Mouse (Mus musculus) hindbrain, embryonic 15.5 days (tissue): Measurements from ENCODE around the gene Pde2a. TPM values are rescaled to one million over a fixed set of nuclear protein-coding genes. Genes with fewer than 3 reads are reported as not detected.

Experiments
- ATAC-seq: fragments of 200-750 bp; cut with Nextera tagmentation; 2 replicates; pipeline ENCODE4 v1.8.0; 2017; ENCODE audit warnings: low read depth, moderate number of reproducible peaks, moderate TSS enrichment; ENCODE audit not compliant: low FRiP score
- H3K27ac ChIP-seq: fragments of 300-500 bp; sonication (generic); replicated peaks from 2 replicates; pipeline ENCODE4 v1.5.1; 2015; ENCODE audit warnings: mild to moderate bottlenecking, inconsistent platforms
- H3K27me3 ChIP-seq: fragments of 300-500 bp; sonication (generic); 2 replicates; pipeline ENCODE4 v1.6.1; 2015; ENCODE audit warnings: control low read depth, inconsistent platforms
- H3K36me3 ChIP-seq: fragments of 300-500 bp; sonication (generic); 2 replicates; pipeline ENCODE4 v1.6.1; 2015; ENCODE audit warnings: control low read depth, inconsistent platforms
- H3K4me1 ChIP-seq: fragments of 300-500 bp; sonication (generic); replicated peaks from 2 replicates; pipeline ENCODE4 v1.6.1; 2015; ENCODE audit warnings: control low read depth, inconsistent platforms
- H3K4me2 ChIP-seq: fragments of 300-500 bp; sonication (generic); 2 replicates; pipeline ENCODE4 v1.6.1; 2015; ENCODE audit warnings: moderate library complexity, mild to moderate bottlenecking, inconsistent platforms
- H3K4me3 ChIP-seq: fragments of 300-500 bp; sonication (generic); 2 replicates; pipeline ENCODE4 v1.5.1; 2015; ENCODE audit warnings: mild to moderate bottlenecking, inconsistent platforms
- H3K9ac ChIP-seq: fragments of 300-500 bp; sonication (generic); 2 replicates; pipeline ENCODE4 v1.6.1; 2015; ENCODE audit warnings: inconsistent platforms
- H3K9me3 ChIP-seq: fragments of 300-500 bp; sonication (generic); 2 replicates; pipeline ENCODE4 v1.6.1; 2016; ENCODE audit warnings: control low read depth, inconsistent platforms
- whole genome bisulfite sequencing: fragments of 180-500 bp; shearing (Covaris S2); methylation state at CpG from one replicate; pipeline ENCODE4 v1.1.7; 2015; 5-methylcytosine and 5-hydroxymethylcytosine counted together
- polyA plus RNA-seq: library from polyadenylated mRNA; unstranded; fragments of >200 nt; fragmentation: Nextera tagmentation; extraction: Ambion mirVana; gene quantifications from 2 replicates; pipeline ENCODE4 v1.2.1, GENCODE M21; 2015

The Pde2a gene
- polyA plus RNA-seq, 1 experiment from 2014 or later, result 34.8 TPM

DNA sequence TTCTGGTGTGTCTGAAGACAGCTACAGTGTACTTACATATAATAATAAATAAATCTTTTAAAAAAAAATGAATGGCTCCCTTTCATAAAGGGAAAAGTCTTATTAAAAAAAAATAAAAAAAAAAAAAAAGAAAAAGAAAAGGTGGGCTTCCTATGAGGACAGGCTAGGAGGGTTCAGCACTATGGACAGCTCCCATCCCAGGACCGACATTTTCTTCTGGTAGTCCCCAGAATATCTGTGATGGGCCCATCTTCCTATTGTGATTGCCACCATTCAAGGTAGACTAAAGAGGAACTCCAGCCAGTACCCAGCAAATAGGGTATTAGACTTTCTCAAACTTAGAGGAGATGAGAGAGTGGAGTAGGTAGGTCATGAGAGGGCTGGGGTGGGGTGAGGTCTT, 16.4 kb downstream of the Pde2a start:
- Histone ChIP-seq H3K27me3 (no peaks in the 10 kb centered on the region), H3K4me2 (no peak overlapping the region), H3K9ac (no peak overlapping the region), H3K9me3 (no peaks in the 10 kb centered on the region), H3K27ac (no peak overlapping the region), H3K36me3 (no peaks in the 10 kb centered on the region), H3K4me3 (no peak overlapping the region), H3K4me1 (peaks cover 6% of the 10 kb centered on the region; the same call in 1 of the 2 replicates)
- 22% methylated on average over 1 of the region's 1 CpGs for WGBS
- no peak for ATAC-seq

GRCm38 (mm10) chr7:101443093-101443492, 21.6 kb downstream of the Pde2a start:
- no peaks in the 10 kb centered on the region for H3K27me3 ChIP-seq
- 0 out of 2 replicates have a peak, but pooled peaks have one; percentile 21 for ATAC-seq
- H3K27ac ChIP-seq, result 0 out of 2 replicates have a peak overlapping the region, but pooled peaks have one; percentile 21
- no peaks in the 10 kb centered on the region for H3K9me3 ChIP-seq
- H3K4me3 ChIP-seq, result no peak overlapping the region
- no peak overlapping the region for H3K9ac ChIP-seq
- H3K4me1 ChIP-seq, result peaks cover 13% of the 10 kb centered on the region; the same call in 1 of the 2 replicates
- no peaks in the 10 kb centered on the region for H3K36me3 ChIP-seq
- WGBS, result 58% methylated on average over 10 of the region's 10 CpGs
- no peak overlapping the region for H3K4me2 ChIP-seq

DNA sequence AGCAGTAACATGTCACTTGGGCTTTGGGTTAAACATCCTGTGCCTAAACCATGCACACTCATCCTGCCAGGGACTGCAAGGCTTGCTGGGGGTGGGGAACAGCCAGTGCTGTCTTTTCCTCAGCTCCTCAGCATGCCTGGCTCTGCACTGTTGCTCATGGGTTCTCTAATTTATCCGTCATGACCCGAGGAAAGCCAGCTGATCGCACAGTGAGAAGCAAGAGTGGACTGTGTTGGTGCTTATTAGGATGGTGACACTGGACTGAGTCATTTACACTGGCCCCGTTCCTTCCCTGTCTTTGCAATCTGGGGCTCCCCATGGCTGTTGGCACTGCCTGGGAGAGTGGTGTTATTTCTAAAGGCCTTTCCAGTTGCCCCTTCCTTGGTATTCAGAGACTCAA, 22.7 kb downstream of the Pde2a start:
- Histone ChIP-seq H3K4me3 (no peak overlapping the region), H3K27me3 (no peaks in the 10 kb centered on the region), H3K4me2 (no peak overlapping the region), H3K36me3 (no peaks in the 10 kb centered on the region), H3K9me3 (no peaks in the 10 kb centered on the region), H3K27ac (no peak overlapping the region), H3K4me1 (peaks cover 13% of the 10 kb centered on the region; the same call in 1 of the 2 replicates), H3K9ac (no peak overlapping the region)
- no peak for ATAC-seq
- WGBS, result 71% methylated on average over 4 of the region's 4 CpGs

DNA sequence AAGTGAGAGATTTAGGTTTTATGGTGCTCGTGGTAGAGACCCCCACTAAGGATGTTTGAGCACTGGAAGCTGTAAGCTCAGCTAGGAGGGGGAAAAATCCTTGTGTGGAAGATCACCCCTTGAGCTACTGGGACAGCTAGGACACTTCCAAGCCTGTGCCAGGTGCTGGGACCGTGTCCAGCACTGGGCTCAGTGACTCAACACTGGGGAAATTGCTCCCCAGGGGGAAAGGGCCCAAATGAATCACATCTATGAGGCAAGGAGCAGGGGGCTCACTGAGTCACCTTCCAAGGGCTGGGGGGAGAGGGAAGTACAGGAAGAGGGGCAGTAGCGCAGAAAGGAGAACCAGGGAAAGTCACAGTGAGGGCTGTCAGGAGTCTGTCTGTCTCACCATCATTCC, 28.4 kb downstream of the Pde2a start:
- ATAC-seq, result no peak
- 46% methylated on average over 3 of the region's 3 CpGs for WGBS
- Histone ChIP-seq H3K4me1 (peaks cover 16% of the 10 kb centered on the region), H3K27ac (no peak overlapping the region), H3K36me3 (no peaks in the 10 kb centered on the region), H3K4me2 (no peak overlapping the region), H3K9me3 (no peaks in the 10 kb centered on the region), H3K27me3 (peaks cover 9% of the 10 kb centered on the region; the same call in 1 of the 2 replicates), H3K9ac (no peak overlapping the region), H3K4me3 (no peak overlapping the region)

DNA sequence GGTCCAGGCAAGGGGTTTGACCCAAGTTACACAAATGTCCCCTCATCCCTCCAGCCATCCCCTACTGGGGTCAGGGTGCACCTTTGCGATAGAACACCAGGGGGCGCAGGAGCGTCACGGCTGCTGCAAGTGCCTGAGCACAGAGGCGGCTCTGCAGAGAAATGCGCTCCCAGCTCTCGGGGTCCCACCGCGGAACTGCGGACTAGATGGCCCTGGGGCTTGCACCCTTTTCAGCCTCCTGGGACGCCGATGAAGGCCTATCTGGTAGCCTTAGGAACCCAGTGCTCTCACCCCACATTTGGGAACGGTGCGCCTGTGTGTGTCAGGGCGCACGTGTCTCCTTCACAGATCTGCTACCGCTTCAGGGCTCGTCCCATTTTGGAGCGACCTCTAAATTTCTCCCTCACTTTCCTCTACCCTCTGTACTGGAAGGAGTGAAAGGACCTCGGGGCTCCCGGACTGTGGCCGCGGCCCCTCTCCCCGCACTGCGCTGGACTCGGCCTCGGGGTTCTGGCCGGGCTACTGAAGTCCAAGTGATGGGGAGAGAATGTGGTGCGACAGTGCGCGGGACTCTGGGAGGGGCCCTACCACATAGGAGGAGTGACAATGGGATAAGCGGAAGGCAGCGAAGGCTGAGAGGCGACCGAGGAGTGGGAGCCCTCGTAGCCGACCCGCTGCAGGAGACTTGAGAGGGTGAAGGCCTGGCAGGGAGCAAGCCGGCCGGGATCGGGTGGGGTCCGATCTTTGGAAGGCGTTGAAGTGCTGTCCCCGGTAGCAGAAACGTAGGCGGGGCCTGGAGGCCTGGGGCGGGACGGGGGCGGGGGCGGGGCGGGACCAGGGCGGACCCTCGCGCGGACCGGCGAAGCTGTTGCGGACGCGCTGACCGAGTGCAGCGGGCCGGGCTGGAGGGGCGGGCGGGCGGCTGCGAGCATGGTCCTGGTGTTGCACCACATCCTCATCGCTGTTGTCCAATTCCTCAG, 29.2 kb downstream of the Pde2a start:
- H3K27ac ChIP-seq, result no peak overlapping the region
- WGBS, result under 1% methylated on average over 61 of the region's 68 CpGs
- ATAC-seq, result peak; percentile 78
- peaks cover 9% of the 10 kb centered on the region; the same call in 1 of the 2 replicates for H3K27me3 ChIP-seq
- H3K36me3 ChIP-seq, result no peaks in the 10 kb centered on the region
- peak overlapping the region; percentile 55 for H3K9ac ChIP-seq
- H3K4me1 ChIP-seq, result peaks cover 25% of the 10 kb centered on the region
- peak overlapping the region; percentile 55 for H3K4me3 ChIP-seq
- H3K4me2 ChIP-seq, result peak overlapping the region; percentile 100
- no peaks in the 10 kb centered on the region for H3K9me3 ChIP-seq

DNA sequence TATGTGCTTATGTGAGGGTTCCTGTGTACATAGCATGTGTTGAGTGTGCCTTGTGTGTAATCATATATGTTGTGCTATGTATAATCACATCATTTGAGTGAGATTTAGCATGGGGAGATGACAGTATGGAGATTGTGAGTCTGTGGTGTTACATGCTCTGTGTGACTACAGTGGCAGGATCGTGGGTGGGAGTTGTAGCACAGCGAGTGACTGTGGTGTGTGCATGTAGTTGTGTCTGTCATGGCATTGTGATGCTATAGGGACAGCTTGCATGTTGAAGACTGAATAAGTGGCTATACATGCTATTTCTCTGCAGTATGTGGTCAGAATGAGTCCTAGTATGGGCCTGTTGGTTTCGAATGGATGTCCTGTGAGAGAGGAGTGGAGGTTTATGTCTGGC, 31.2 kb downstream of the Pde2a start:
- no peaks in the 10 kb centered on the region for H3K9me3 ChIP-seq
- no peak for ATAC-seq
- peak overlapping the region; percentile 100 for H3K4me2 ChIP-seq
- peaks cover 43% of the 10 kb centered on the region for H3K4me1 ChIP-seq
- H3K4me3 ChIP-seq, result peak overlapping the region; percentile 55
- no peak overlapping the region for H3K27ac ChIP-seq
- WGBS, result 89% methylated on average over 3 of the region's 3 CpGs
- peaks cover 9% of the 10 kb centered on the region; the same call in 1 of the 2 replicates for H3K27me3 ChIP-seq
- no peaks in the 10 kb centered on the region for H3K36me3 ChIP-seq
- no peak overlapping the region for H3K9ac ChIP-seq

GRCm38 (mm10) chr7:101453296-101453695, 31.8 kb downstream of the Pde2a start:
- no peak for ATAC-seq
- Histone ChIP-seq H3K4me3 (peak overlapping the region; percentile 55; the same call in 1 of the 2 replicates), H3K27ac (no peak overlapping the region), H3K4me2 (peak overlapping the region; percentile 100), H3K9me3 (no peaks in the 10 kb centered on the region), H3K27me3 (peaks cover 9% of the 10 kb centered on the region; the same call in 1 of the 2 replicates), H3K36me3 (no peaks in the 10 kb centered on the region), H3K9ac (no peak overlapping the region), H3K4me1 (peaks cover 45% of the 10 kb centered on the region)
- 91% methylated on average over 3 of the region's 3 CpGs for WGBS

GRCm38 (mm10) chr7:101453725-101454124, 32.2 kb downstream of the Pde2a start:
- Histone ChIP-seq H3K36me3 (no peaks in the 10 kb centered on the region), H3K9ac (no peak overlapping the region), H3K4me3 (no peak overlapping the region), H3K27me3 (peaks cover 9% of the 10 kb centered on the region; the same call in 1 of the 2 replicates), H3K9me3 (no peaks in the 10 kb centered on the region), H3K4me2 (peak overlapping the region; percentile 100), H3K4me1 (peaks cover 47% of the 10 kb centered on the region), H3K27ac (no peak overlapping the region)
- ATAC-seq, result no peak
- WGBS, result 21% methylated on average over 8 of the region's 8 CpGs

GRCm38 (mm10) chr7:101454479-101454878, 33.0 kb downstream of the Pde2a start:
- Histone ChIP-seq H3K4me2 (no peak overlapping the region), H3K27ac (no peak overlapping the region), H3K4me1 (peaks cover 50% of the 10 kb centered on the region), H3K36me3 (no peaks in the 10 kb centered on the region), H3K9ac (no peak overlapping the region), H3K9me3 (no peaks in the 10 kb centered on the region), H3K27me3 (peaks cover 9% of the 10 kb centered on the region; the same call in 1 of the 2 replicates), H3K4me3 (no peak overlapping the region)
- ATAC-seq, result no peak
- 85% methylated on average over 9 of the region's 9 CpGs for WGBS

DNA sequence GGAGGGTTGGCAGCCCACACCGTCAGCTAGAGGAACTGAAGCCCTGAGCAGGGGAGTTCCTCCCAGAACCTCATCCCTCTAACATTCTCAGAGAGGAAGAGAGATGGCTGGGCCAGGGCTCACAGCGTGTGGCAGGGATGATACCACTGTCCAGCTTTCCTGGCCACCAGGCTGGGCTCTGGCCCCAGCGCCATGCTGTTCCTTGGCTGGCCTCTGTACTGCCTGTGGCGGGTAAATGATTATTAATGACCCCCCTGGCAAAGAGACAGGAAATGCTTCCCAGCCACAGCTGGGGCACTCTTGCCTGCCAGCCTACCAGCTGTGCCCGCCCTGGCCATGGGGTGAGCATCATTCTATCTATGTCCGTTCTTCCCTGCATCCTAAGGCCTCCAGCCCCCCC, 33.6 kb downstream of the Pde2a start:
- H3K36me3 ChIP-seq, result no peaks in the 10 kb centered on the region
- peaks cover 9% of the 10 kb centered on the region; the same call in 1 of the 2 replicates for H3K27me3 ChIP-seq
- H3K9ac ChIP-seq, result no peak overlapping the region
- H3K9me3 ChIP-seq, result no peaks in the 10 kb centered on the region
- WGBS, result 50% methylated on average over 6 of the region's 6 CpGs
- H3K27ac ChIP-seq, result no peak overlapping the region
- peaks cover 57% of the 10 kb centered on the region for H3K4me1 ChIP-seq
- H3K4me3 ChIP-seq, result no peak overlapping the region
- ATAC-seq, result peak; percentile 7; the same call in 1 of the 2 replicates
- H3K4me2 ChIP-seq, result no peak overlapping the region

DNA sequence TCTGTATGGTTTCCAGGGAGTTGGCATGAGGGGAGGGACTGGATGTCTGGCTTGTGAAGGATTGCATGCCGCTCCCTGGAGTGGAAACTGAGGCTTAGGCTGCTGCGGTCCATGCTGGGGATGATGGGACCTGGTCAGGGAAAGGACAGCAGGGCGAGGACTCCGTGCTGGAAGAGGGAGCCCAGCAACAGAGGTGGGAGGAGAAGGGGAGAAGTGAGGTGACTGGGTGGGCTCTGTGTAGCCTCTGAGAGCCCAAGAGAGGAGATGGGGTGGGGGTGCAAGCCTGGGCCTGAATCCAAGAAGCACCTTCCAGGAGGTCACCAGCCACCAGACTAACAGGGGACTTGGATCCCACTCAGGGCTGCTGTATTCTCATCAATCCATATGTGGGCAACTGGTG, 34.8 kb downstream of the Pde2a start:
- Histone ChIP-seq H3K9ac (no peak overlapping the region), H3K4me3 (no peak overlapping the region), H3K27ac (no peak overlapping the region), H3K4me1 (peaks cover 61% of the 10 kb centered on the region), H3K36me3 (no peaks in the 10 kb centered on the region), H3K9me3 (no peaks in the 10 kb centered on the region), H3K27me3 (peaks cover 9% of the 10 kb centered on the region; the same call in 1 of the 2 replicates), H3K4me2 (no peak overlapping the region)
- 67% methylated on average over 4 of the region's 4 CpGs for WGBS
- no peak for ATAC-seq

DNA sequence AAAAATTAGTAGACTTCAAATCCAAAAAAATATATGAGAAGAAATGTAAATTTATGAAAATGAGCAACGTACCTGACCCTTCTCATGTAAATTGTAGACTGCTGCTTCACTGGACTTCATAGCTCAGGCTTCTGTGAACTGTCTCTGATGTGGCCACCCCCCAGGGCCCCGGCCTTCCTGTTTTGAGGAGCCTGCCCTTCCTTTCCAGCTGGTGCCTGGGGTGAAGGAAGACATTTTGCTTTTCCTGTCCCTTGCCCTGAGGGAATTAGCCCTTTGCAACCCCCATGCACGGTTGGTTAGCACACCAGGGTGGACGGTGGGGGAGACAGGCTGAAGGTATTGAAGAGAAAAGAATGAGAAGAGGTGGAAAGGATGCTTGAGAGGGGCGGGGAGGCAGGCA, 35.3 kb downstream of the Pde2a start:
- H3K4me2 ChIP-seq, result no peak overlapping the region
- H3K9ac ChIP-seq, result no peak overlapping the region
- H3K36me3 ChIP-seq, result no peaks in the 10 kb centered on the region
- H3K4me1 ChIP-seq, result peaks cover 61% of the 10 kb centered on the region
- H3K4me3 ChIP-seq, result no peak overlapping the region
- 31% methylated on average over 5 of the region's 5 CpGs for WGBS
- no peaks in the 10 kb centered on the region for H3K9me3 ChIP-seq
- no peak overlapping the region for H3K27ac ChIP-seq
- H3K27me3 ChIP-seq, result peaks cover 9% of the 10 kb centered on the region; the same call in 1 of the 2 replicates
- ATAC-seq, result no peak
